Mouse (Mus musculus) heart, embryonic 12.5 days (tissue): ENCODE measurements around the gene Fhl3. TPM values are rescaled to one million over a fixed set of nuclear protein-coding genes. Genes with fewer than 3 reads are reported as not detected.

Source experiments
- ATAC-seq: fragments of 200-750 bp; cut with Nextera tagmentation; 2 replicates; pipeline ENCODE4 v1.8.0; 2017; ENCODE audit warnings: moderate TSS enrichment, moderate library complexity; ENCODE audit not compliant: insufficient number of reproducible peaks, low FRiP score
- H3K27ac ChIP-seq: fragments of 300-500 bp; sonication (generic); 2 replicates; pipeline ENCODE4 v1.5.1; 2016; ENCODE audit warnings: mild to moderate bottlenecking, moderate library complexity; ENCODE audit not compliant: poor library complexity, severe bottlenecking
- H3K27me3 ChIP-seq: fragments of 300-500 bp; sonication (generic); replicated peaks from 2 replicates; pipeline ENCODE4 v1.6.1; 2016; ENCODE audit warnings: mild to moderate bottlenecking, moderate library complexity
- H3K36me3 ChIP-seq: fragments of 300-500 bp; sonication (generic); 2 replicates; pipeline ENCODE4 v1.6.1; 2016; ENCODE audit warnings: mild to moderate bottlenecking, moderate library complexity
- H3K4me1 ChIP-seq: fragments of 300-500 bp; sonication (generic); replicated peaks from 2 replicates; pipeline ENCODE4 v1.6.1; 2016; ENCODE audit warnings: mild to moderate bottlenecking
- H3K4me2 ChIP-seq: fragments of 300-500 bp; sonication (generic); 2 replicates; pipeline ENCODE4 v1.6.1; 2016; ENCODE audit warnings: mild to moderate bottlenecking, moderate library complexity
- H3K4me3 ChIP-seq: fragments of 300-500 bp; sonication (generic); 2 replicates; pipeline ENCODE4 v1.5.1; 2016; ENCODE audit warnings: mild to moderate bottlenecking
- H3K9ac ChIP-seq: fragments of 300-500 bp; sonication (generic); 2 replicates; pipeline ENCODE4 v1.6.1; 2016; ENCODE audit warnings: mild to moderate bottlenecking, moderate library complexity
- H3K9me3 ChIP-seq: fragments of 300-500 bp; sonication (generic); replicated peaks from 2 replicates; pipeline ENCODE4 v1.6.1; 2016; ENCODE audit warnings: mild to moderate bottlenecking, moderate library complexity
- WGBS: fragments of 180-500 bp; shearing (Covaris S2); methylation state at CpG from one replicate; pipeline ENCODE4 v1.1.7; 2016; 5-methylcytosine and 5-hydroxymethylcytosine counted together
- polyA plus RNA-seq: library from polyadenylated mRNA; unstranded; fragments of >200 nt; fragmentation: Nextera tagmentation; extraction: Ambion mirVana; gene quantifications from 2 replicates; pipeline ENCODE4 v1.2.1, GENCODE M21; 2016

Fhl3 gene
- polyA plus RNA-seq: 6.2 TPM in 2 replicates

- ATAC-seq: peak; percentile 83
- peaks cover 57% of the 10 kb centered on the region for H3K4me1 ChIP-seq
Observed at GRCm38 (mm10) chr4:124700248-124700971, at the start of gene Fhl3. TSS of gene Fhl3 (plus strand) at chr4:124700701.

DNA sequence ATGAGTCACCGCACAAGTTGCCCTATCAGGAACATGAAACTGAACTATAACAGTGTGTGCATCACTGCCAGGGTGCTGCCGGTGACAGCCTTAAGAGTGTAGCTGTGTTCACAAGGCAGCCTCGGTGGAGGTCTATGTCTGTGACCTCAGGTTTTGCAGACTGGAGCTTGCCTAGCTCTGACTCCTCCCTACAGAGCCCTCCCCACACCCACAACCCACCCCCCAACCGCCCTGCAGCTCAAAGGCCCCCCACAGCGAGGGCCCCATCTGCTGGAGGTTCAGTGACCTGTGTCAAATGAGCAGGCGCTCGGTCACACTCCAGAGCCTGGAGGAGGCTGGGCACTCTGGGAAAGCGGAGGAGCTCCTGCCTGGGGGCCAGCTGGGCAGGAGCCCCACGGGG is 47.6 kb upstream of the Fhl3 start:
- H3K4me2 ChIP-seq: peak overlapping the region; percentile 38
- peaks cover 59% of the 10 kb centered on the region for H3K27me3 ChIP-seq
- ATAC-seq: peak; percentile 71

More at GRCm38 (mm10) chr4:124700248-124700971, at the start of gene Fhl3:
- under 1% methylated on average over 46 of the region's 59 CpGs for WGBS
- H3K9ac ChIP-seq: peak within 1 kb of the TSS; percentile 97
- H3K4me2 ChIP-seq: peak within 1 kb of the TSS; percentile 94
- peak within 1 kb of the TSS; percentile 93 for H3K4me3 ChIP-seq
- peaks cover under 1% of the 10 kb centered on the region; the same call in 1 of the 2 replicates for H3K36me3 ChIP-seq
- H3K9me3 ChIP-seq: no peaks in the 10 kb centered on the region
- peak within 1 kb of the TSS; percentile 84 for H3K27ac ChIP-seq
- H3K27me3 ChIP-seq: 0 out of 2 replicates have a peak, but pooled peaks cover 6% of the 10 kb centered on the region

DNA sequence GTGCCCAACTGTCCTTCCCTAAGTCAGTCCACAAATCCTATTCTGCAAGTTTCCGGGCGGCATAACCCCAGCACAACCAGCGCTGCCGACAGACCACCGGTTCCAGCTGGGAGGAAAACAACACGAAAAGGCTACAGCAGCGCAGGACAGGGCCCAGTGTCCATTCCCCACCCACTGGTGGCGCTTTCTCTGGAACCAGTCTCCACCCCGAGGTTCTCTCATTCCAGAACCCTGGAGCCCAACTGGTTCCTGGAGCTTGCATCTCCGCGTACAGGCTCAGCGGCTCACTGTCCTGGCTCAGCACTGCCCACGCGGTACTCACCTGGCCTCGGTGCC is 44.0 kb upstream of the Fhl3 start, which contains the start of gene Pou3f1:
Pou3f1 (plus strand) TSS at position 290 of the 336 bp plus-strand sequence.
- H3K4me3 ChIP-seq: peak within 1 kb of the TSS; percentile 58
- 1% methylated on average over 15 of the region's 15 CpGs for WGBS
- no peak within 1 kb of the TSS for H3K27ac ChIP-seq
- no peaks in the 10 kb centered on the region for H3K36me3 ChIP-seq
- peaks cover 41% of the 10 kb centered on the region for H3K4me1 ChIP-seq
- H3K27me3 ChIP-seq: peaks cover 71% of the 10 kb centered on the region
- no peak for ATAC-seq
- peak within 1 kb of the TSS; percentile 62 for H3K9ac ChIP-seq
- H3K4me2 ChIP-seq: peak within 1 kb of the TSS; percentile 99
- no peaks in the 10 kb centered on the region for H3K9me3 ChIP-seq

More for the DNA sequence above, 47.6 kb upstream of the Fhl3 start:
- no peak overlapping the region for H3K4me3 ChIP-seq
- peak overlapping the region; percentile 42; the same call in 1 of the 2 replicates for H3K9ac ChIP-seq
- 4% methylated on average over 9 of the region's 9 CpGs for WGBS
- no peaks in the 10 kb centered on the region for H3K36me3 ChIP-seq
- H3K9me3 ChIP-seq: no peaks in the 10 kb centered on the region
- peak overlapping the region; percentile 46 for H3K27ac ChIP-seq
- H3K4me1 ChIP-seq: peaks cover 28% of the 10 kb centered on the region

- Histone ChIP-seq H3K36me3 (no peaks in the 10 kb centered on the region), H3K4me2 (peak overlapping the region; percentile 99), H3K9me3 (no peaks in the 10 kb centered on the region), H3K27me3 (peaks cover 77% of the 10 kb centered on the region), H3K9ac (peak overlapping the region; percentile 61), H3K27ac (no peak overlapping the region), H3K4me1 (peaks cover 41% of the 10 kb centered on the region), H3K4me3 (peak overlapping the region; percentile 58)
- 3% methylated on average over 92 of the region's 92 CpGs for WGBS
- peak; percentile 90 for ATAC-seq
Observed at GRCm38 (mm10) chr4:124656854-124657650, 43.4 kb upstream of the Fhl3 start.

DNA sequence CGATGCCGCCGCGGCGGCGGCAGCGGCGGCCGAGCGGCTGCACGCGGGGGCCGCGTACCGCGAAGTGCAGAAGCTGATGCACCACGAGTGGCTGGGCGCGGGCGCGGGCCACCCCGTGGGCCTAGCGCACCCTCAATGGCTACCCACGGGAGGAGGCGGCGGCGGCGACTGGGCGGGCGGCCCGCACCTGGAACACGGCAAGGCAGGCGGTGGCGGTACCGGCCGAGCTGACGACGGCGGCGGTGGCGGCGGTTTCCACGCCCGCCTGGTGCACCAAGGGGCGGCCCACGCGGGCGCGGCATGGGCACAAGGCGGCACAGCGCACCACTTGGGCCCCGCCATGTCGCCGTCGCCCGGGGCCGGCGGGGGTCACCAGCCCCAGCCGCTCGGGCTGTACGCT is 42.7 kb upstream of the Fhl3 start:
- no peak overlapping the region for H3K27ac ChIP-seq
- no peaks in the 10 kb centered on the region for H3K9me3 ChIP-seq
- no peaks in the 10 kb centered on the region for H3K36me3 ChIP-seq
- peak overlapping the region; percentile 99 for H3K4me2 ChIP-seq
- H3K4me1 ChIP-seq: peaks cover 34% of the 10 kb centered on the region
- under 1% methylated on average over 44 of the region's 61 CpGs for WGBS
- peak overlapping the region; percentile 58 for H3K4me3 ChIP-seq
- ATAC-seq: no peak
- H3K27me3 ChIP-seq: peaks cover 84% of the 10 kb centered on the region
- H3K9ac ChIP-seq: peak overlapping the region; percentile 62; the same call in 1 of the 2 replicates

- Histone ChIP-seq H3K9me3 (no peaks in the 10 kb centered on the region), H3K27ac (no peak overlapping the region), H3K9ac (no peak overlapping the region), H3K36me3 (no peaks in the 10 kb centered on the region), H3K27me3 (peaks cover 90% of the 10 kb centered on the region), H3K4me1 (peaks cover 27% of the 10 kb centered on the region), H3K4me2 (peak overlapping the region; percentile 99), H3K4me3 (peak overlapping the region; percentile 58)
- under 1% methylated on average over 39 of the region's 39 CpGs for WGBS
- no peak for ATAC-seq
Observed at GRCm38 (mm10) chr4:124658412-124658851, 42.1 kb upstream of the Fhl3 start.

DNA sequence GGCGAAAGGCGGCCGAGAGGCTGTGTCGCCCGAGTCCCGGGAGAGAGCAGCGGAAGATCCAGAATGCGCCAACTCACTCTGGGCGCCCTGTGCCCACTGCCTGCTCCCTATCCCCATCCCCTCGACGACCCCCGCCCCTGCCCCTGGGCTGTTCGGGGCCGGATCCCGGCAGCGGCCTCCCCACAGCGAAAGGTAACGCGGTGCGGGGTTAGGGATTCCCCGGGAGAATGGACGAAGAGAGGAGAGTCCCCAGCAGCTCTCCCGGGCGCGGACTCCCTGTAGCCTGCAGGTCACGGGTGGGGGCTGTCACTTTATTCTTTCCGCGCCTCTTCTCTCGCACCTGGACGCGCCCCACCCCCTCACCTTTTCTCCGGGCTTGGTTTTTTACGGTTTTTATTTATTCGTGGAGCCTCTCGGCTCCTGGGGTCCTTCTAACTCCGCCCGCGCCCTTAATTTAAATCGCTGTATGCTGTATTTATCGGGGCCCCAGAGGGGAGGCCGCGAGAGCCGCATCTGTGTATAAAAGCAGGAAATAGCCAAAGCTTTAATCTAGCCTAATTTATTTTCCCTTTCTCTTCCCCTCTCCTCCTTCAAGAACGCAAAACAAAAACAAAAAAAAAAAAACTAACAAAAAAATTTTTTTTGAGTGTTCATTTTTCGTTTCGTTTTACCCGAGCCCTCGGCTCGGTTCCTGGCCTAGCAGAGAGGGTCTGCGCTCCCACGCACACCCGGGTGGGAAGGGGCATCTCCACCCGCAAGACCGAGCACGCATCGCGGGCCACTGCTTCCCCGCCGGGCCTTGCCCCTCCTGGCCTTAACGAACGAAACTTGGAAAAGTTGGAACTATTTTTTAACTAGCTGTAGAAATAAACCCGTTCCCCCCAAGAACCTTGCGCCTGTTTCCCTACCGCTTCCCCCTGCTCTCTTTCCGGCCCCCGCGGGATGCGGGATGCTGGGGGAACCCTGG is 41.0 kb upstream of the Fhl3 start:
- Histone ChIP-seq H3K9ac (no peak overlapping the region), H3K4me1 (peaks cover 25% of the 10 kb centered on the region), H3K9me3 (no peaks in the 10 kb centered on the region), H3K36me3 (no peaks in the 10 kb centered on the region), H3K27me3 (peaks cover 92% of the 10 kb centered on the region), H3K4me3 (peak overlapping the region; percentile 36), H3K4me2 (peak overlapping the region; percentile 60), H3K27ac (no peak overlapping the region)
- 1% methylated on average over 68 of the region's 68 CpGs for WGBS
- no peak for ATAC-seq

- Histone ChIP-seq H3K27me3 (peaks cover 91% of the 10 kb centered on the region), H3K4me3 (no peak overlapping the region), H3K9ac (no peak overlapping the region), H3K9me3 (no peaks in the 10 kb centered on the region), H3K4me2 (no peak overlapping the region), H3K27ac (no peak overlapping the region), H3K36me3 (no peaks in the 10 kb centered on the region), H3K4me1 (peaks cover 25% of the 10 kb centered on the region)
- no peak for ATAC-seq
- WGBS: 46% methylated on average over 3 of the region's 3 CpGs
Observed at GRCm38 (mm10) chr4:124660603-124661002, 39.9 kb upstream of the Fhl3 start.

DNA sequence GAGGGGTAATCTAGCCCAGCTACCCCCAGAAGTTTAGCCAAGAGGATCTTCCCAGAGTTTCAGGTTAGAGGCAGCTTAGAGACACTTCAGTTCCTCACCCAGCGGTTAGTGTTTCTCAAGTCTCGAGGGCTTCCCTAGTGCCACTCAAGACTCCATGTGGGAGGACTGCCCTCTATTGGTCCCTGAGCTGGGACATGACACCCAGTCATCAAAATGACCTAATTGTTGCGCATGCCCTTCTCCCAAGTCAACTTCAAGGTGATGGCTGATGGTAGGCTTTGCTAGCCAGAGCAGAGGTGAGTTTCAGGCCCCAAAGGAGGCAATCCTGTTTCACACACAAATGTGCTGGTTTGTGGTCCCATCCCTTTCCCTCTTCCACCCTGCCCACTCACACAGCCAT is 37.5 kb upstream of the Fhl3 start:
- no peak for ATAC-seq
- peaks cover 92% of the 10 kb centered on the region for H3K27me3 ChIP-seq
- no peak overlapping the region for H3K27ac ChIP-seq
- no peak overlapping the region for H3K4me3 ChIP-seq
- 40% methylated on average over 3 of the region's 3 CpGs for WGBS
- no peak overlapping the region for H3K9ac ChIP-seq
- H3K9me3 ChIP-seq: no peaks in the 10 kb centered on the region
- H3K4me2 ChIP-seq: no peak overlapping the region
- no peaks in the 10 kb centered on the region for H3K36me3 ChIP-seq
- peaks cover 12% of the 10 kb centered on the region for H3K4me1 ChIP-seq

DNA sequence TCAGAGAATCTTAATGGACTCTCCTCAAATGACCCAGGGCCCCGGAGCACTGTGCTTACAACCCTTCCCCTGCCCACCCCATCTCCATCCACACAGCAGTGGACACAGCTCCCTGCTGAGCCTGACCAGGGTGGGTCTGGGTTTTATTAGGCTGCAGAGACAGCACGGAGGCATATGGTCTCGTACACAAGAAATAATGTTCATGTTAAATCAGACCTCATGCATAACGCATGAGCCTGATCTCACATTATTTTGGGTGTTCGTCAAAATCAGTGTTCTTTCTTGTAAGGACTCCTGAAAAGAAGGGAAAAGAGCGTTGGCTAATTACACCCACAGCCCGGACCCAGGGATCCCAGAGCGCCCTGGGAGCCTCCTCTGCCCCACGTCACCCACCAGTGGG is 36.3 kb upstream of the Fhl3 start:
- no peak for ATAC-seq
- 76% methylated on average over 9 of the region's 9 CpGs for WGBS

More for the DNA sequence above, 36.3 kb upstream of the Fhl3 start:
- Histone ChIP-seq H3K9me3 (no peaks in the 10 kb centered on the region), H3K27ac (no peak overlapping the region), H3K4me2 (no peak overlapping the region), H3K4me1 (peaks cover 4% of the 10 kb centered on the region), H3K36me3 (no peaks in the 10 kb centered on the region), H3K27me3 (peaks cover 93% of the 10 kb centered on the region), H3K4me3 (no peak overlapping the region), H3K9ac (no peak overlapping the region)
